Mouse (Mus musculus) MEL (cell line): ENCODE measurements around the gene Ccdc138.

Experiments used
- CTCF ChIP-seq, 3 experiments: IDR thresholded peaks in 2 of 3; conservative IDR thresholded peaks in 1 of 3; 2 replicates each; pipeline ENCODE4 v1.5.1; 2011 to 2012; ENCODE audit warnings: low read length in 3 of 3, low read depth in 2 of 3, mild to moderate bottlenecking in 2 of 3, improper control_type of control experiment in 1 of 3, inconsistent platforms in 1 of 3, mixed read lengths in 1 of 3, moderate library complexity in 1 of 3; ENCODE audit not compliant: control insufficient read depth in 1 of 3, insufficient read depth in 1 of 3, poor library complexity in 1 of 3, severe bottlenecking in 1 of 3
- E2F4 ChIP-seq: IDR thresholded peaks from 2 replicates; pipeline ENCODE4 v1.6.1; 2011; ENCODE audit warnings: low read depth, low read length, improper control_type of control experiment, borderline replicate concordance
- GATA1 ChIP-seq: IDR thresholded peaks from 2 replicates; pipeline ENCODE4 v1.6.1; 2011; ENCODE audit warnings: low read depth, low read length, improper control_type of control experiment
- MAFK ChIP-seq: IDR thresholded peaks from 2 replicates; pipeline ENCODE4 v1.6.1; 2011; ENCODE audit warnings: low read depth, mild to moderate bottlenecking, low read length, improper control_type of control experiment, borderline replicate concordance
- MXI1 ChIP-seq: IDR thresholded peaks from 2 replicates; pipeline ENCODE4 v1.6.1; 2011; ENCODE audit warnings: mild to moderate bottlenecking, low read depth, low read length, improper control_type of control experiment
- POLR2A ChIP-seq, 2 experiments: IDR thresholded peaks; 2 replicates each; pipeline ENCODE4 v1.6.1; 2011 to 2012; ENCODE audit warnings: low read length in 2 of 2, mild to moderate bottlenecking in 2 of 2, control low read depth in 1 of 2, improper control_type of control experiment in 1 of 2, low read depth in 1 of 2, moderate library complexity in 1 of 2; ENCODE audit not compliant: control insufficient read depth in 1 of 2, insufficient read depth in 1 of 2, poor library complexity in 1 of 2

DNA sequence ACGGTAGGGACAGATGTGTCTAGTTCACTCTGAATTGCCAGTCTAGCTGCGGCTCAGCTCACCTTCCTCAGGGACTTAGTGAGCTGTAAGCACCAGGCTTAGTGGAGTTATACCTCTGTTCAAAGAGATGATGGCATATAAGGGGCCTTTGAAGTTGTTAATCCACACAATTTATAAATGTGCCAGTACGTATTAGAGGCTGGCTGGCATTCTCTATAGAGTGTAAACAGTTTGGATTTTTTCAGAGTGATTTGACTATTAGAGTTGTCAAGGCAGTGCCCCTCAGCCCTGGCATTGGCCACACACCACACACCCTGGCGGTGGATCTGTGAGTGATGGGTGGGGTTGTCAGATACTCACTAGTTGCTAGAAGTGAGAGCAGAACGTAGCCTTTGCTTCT lies 118.8 kb downstream of the Ccdc138 start:
- TF ChIP-seq CTCF (IDR thresholded peaks at IDR 0.05 in 2 of 3, conservative IDR thresholded peaks at IDR 0.05 in 1 of 3; ENCODE audit: control insufficient read depth in 1 of 3, insufficient read depth in 1 of 3, low read depth in 2 of 3, low read length in 3 of 3, poor library complexity in 1 of 3, severe bottlenecking in 1 of 3) = no peak
- no peak for TF ChIP-seq MXI1
- TF ChIP-seq GATA1 = no peak
- TF ChIP-seq POLR2A (IDR thresholded peaks at IDR 0.05; ENCODE audit: control insufficient read depth in 1 of 2, insufficient read depth in 1 of 2, low read depth in 1 of 2, low read length in 2 of 2, poor library complexity in 1 of 2) = no peak
- TF ChIP-seq E2F4 = no peak
- no peak for TF ChIP-seq MAFK
